Mouse (Mus musculus) lung, postnatal 0 days (tissue): Measurements from ENCODE around the gene Cnbd2.

Experiments used
- CTCF ChIP-seq: IDR thresholded peaks from 2 replicates; pipeline ENCODE4 v1.5.1; 2016; ENCODE audit warnings: antibody characterized with exemption, mild to moderate bottlenecking
- EP300 ChIP-seq: IDR thresholded peaks from 2 replicates; pipeline ENCODE4 v1.6.1; 2016; ENCODE audit warnings: antibody characterized with exemption, mild to moderate bottlenecking, control low read depth

DNA sequence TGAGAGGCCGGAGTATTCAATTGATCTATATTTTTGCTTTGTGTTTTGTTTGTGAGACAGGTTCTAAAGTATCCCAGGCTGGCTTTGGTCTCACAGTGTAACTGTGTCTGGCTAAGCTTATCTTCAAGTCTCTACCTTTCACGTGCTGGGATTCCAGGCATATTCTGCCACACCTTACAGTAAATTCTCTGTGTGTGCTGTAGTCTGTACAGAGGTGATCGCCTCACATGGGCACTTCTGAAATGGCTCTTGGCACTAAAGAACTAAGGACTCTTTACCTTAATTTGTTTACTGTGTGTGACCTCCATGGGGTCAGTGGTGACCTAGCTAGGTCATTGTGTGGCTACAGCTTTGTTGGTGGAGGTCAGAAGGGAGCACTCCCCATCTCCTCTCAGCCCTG is 15.9 kb upstream of the Cnbd2 start:
- TF ChIP-seq CTCF (no peak), EP300 (peak; percentile 69)
